Mouse (Mus musculus) forebrain, postnatal 0 days (tissue): ENCODE results near the gene Il18r1. TPM values are rescaled to one million over a fixed set of nuclear protein-coding genes. Genes with fewer than 3 reads are reported as not detected.

ENCODE experiments used
- ATAC-seq: fragments of 200-750 bp; cut with Nextera tagmentation; 2 replicates; pipeline ENCODE4 v1.8.0; 2017; ENCODE audit warnings: mild to moderate bottlenecking, moderate library complexity
- DNase-seq: peaks from one replicate; pipeline ENCODE4 v3.0.0-alpha.2; 2015
- H3K27ac ChIP-seq: fragments of 300-500 bp; sonication (generic); 2 replicates; pipeline ENCODE4 v1.5.1; 2014; ENCODE audit warnings: low read depth, mild to moderate bottlenecking, antibody characterized with exemption, low read length, moderate library complexity, mixed read lengths
- H3K27me3 ChIP-seq: fragments of 300-500 bp; sonication (generic); 2 replicates; pipeline ENCODE4 v1.6.1; 2014; ENCODE audit warnings: mild to moderate bottlenecking, low read length, mixed read lengths; ENCODE audit not compliant: insufficient read depth
- H3K36me3 ChIP-seq: fragments of 300-500 bp; sonication (generic); 2 replicates; pipeline ENCODE4 v1.6.1; 2014; ENCODE audit warnings: mild to moderate bottlenecking, moderate library complexity; ENCODE audit not compliant: insufficient read depth
- H3K4me1 ChIP-seq: fragments of 300-500 bp; sonication (generic); 2 replicates; pipeline ENCODE4 v1.6.1; 2014; ENCODE audit warnings: antibody characterized with exemption; ENCODE audit not compliant: insufficient read depth
- H3K4me2 ChIP-seq: fragments of 300-500 bp; sonication (generic); 2 replicates; pipeline ENCODE4 v1.6.1; 2014; ENCODE audit warnings: low read depth, mild to moderate bottlenecking, moderate library complexity
- H3K4me3 ChIP-seq: fragments of 300-500 bp; sonication (generic); 2 replicates; pipeline ENCODE4 v1.5.1; 2014; ENCODE audit warnings: low read depth, low read length, mixed read lengths
- H3K9ac ChIP-seq: fragments of 300-500 bp; sonication (generic); 2 replicates; pipeline ENCODE4 v1.6.1; 2014; ENCODE audit warnings: mild to moderate bottlenecking
- H3K9me3 ChIP-seq: fragments of 300-500 bp; sonication (generic); 2 replicates; pipeline ENCODE4 v1.6.1; 2016; ENCODE audit warnings: low read length
- CTCF ChIP-seq: sonication (generic); IDR thresholded peaks from 2 replicates; pipeline ENCODE4 v1.5.1; 2016; ENCODE audit warnings: antibody characterized with exemption, control low read depth, low read depth
- WGBS: fragments of 180-500 bp; shearing (Covaris S2); extraction: QIAGEN DNeasy Blood & Tissue Kit; methylation state at CpG from one replicate; pipeline ENCODE4 v1.1.7; 2014; 5-methylcytosine and 5-hydroxymethylcytosine counted together
- polyA plus RNA-seq: library from polyadenylated mRNA; unstranded; fragments of >200 nt; fragmentation: Nextera tagmentation; extraction: Ambion mirVana; gene quantifications from 2 replicates; pipeline ENCODE4 v1.2.1, GENCODE M21; 2015
- total RNA-seq: library from RNA; depleted of rRNA; stranded (reverse); fragments of >200 nt; gene quantifications from 2 replicates; pipeline ENCODE4 v1.2.3, GENCODE M21; 2014

Gene Il18r1
- total and polyA plus RNA-seq, 2 experiments from 2014 or later = not detected

DNA sequence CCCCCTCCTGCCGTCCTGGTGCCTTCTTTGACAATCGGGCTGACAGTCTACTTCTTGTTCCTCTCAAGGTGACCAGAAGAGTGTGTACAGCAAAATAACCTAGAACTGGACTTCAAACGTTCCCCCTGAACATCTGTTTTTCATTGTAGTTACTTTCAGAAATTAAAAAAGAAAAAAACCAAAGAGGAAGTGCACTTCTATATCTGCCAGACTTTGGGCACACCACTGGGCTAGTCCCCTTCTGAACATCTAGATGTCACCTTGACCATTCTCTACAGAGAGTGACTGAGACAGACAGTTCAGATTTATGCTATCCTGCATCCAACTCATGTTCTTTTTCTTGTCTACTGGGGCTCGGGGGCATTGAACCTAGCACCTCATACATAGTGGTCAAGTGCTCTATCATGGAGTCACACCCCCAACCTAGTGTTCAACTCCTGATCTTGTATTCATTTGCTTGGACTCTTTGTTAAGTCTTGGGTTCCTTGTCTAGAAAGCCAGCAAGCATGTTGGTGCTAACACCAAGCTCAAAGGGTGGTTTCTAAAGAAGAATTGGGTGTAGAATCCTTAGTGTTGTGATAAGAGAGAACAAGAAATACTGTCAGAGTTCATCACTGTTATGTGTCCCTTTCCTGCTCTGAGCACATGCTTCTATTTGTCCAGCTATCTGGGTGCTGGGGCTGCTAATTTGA is 35.1 kb upstream of the Il18r1 start:
- 88% methylated on average over 4 of the region's 4 CpGs for WGBS
- Histone ChIP-seq H3K36me3 (no peaks in the 10 kb centered on the region), H3K9me3 (no peaks in the 10 kb centered on the region), H3K4me2 (no peak overlapping the region), H3K4me1 (no peaks in the 10 kb centered on the region), H3K27ac (no peak overlapping the region), H3K27me3 (no peaks in the 10 kb centered on the region), H3K4me3 (no peak overlapping the region), H3K9ac (no peak overlapping the region)
- no peak for TF ChIP-seq CTCF
- no peak for ATAC-seq
- no peak for DNase-seq

DNA sequence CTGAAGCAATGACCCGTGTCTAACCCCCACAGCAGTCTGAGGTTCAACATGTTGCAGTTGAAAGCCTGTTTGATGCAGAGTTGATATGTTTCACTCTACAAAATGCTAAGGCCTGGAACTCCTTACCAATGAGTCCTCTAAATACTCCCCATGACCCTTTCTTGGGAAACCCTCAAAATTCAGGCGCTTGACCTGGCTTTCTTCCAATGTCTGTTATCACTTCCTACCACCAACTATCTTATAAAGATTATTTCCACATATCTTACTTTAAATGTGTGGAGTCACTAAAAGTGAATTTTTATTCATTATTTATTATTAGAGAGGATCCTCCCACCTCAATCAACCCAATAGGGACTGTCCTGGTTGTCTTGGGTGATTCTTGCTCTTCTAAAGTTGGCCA is 33.2 kb upstream of the Il18r1 start:
- ATAC-seq = no peak
- WGBS = 88% methylated on average over 2 of the region's 2 CpGs
- no peak for TF ChIP-seq CTCF

DNA sequence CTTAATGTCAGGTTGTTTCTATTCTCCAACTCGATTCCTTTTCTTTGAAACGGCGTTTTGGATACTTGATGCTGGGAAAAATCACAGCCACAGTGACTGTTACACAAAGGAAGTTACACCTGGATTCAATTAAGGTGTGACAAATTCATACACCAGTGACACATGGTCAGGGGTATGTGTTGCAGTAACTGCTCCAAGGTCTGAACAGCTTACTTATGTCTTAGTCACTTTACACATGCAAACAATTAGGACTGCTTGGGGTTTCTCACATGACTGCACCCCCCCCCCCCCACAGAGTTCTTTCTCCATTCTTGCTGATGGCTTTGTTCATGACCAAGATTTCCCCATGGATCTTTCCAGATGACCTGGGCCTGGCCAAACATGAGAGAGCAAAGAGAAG is 29.4 kb upstream of the Il18r1 start:
- no peaks in the 10 kb centered on the region for H3K36me3 ChIP-seq
- H3K27me3 ChIP-seq = no peaks in the 10 kb centered on the region
- no peak overlapping the region for H3K9ac ChIP-seq
- DNase-seq (no peak), ATAC-seq (no peak)
- no peak overlapping the region for H3K4me3 ChIP-seq
- H3K4me1 ChIP-seq = no peaks in the 10 kb centered on the region
- no peak overlapping the region for H3K4me2 ChIP-seq
- no peak for TF ChIP-seq CTCF
- H3K9me3 ChIP-seq = no peaks in the 10 kb centered on the region
- WGBS = 92% methylated on average over 3 of the region's 3 CpGs
- H3K27ac ChIP-seq = no peak overlapping the region

More for the DNA sequence above, 33.2 kb upstream of the Il18r1 start:
- DNase-seq = no peak
- no peaks in the 10 kb centered on the region for H3K4me1 ChIP-seq
- H3K9me3 ChIP-seq = no peaks in the 10 kb centered on the region
- no peak overlapping the region for H3K9ac ChIP-seq
- H3K4me3 ChIP-seq = no peak overlapping the region
- H3K27ac ChIP-seq = no peak overlapping the region
- no peak overlapping the region for H3K4me2 ChIP-seq
- H3K36me3 ChIP-seq = no peaks in the 10 kb centered on the region
- H3K27me3 ChIP-seq = no peaks in the 10 kb centered on the region

DNA sequence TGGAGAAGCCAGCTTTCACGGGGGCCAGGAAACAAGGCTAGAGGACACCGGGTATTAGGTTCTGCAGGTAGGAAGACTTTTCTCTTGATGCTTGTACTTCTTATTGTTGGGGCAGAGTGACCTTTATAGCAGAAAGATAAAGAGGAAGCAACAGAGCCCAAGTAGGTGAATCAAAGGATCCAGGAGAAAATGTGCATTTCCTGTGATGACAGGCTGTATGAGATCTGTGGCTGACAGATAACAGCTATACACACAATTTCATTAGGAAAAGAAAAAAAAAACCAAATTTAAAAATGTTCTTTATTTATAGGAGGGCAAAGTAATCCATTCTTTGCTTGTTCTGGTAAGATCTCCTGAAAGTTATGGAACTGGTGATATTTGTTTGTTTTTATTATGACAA is 28.0 kb upstream of the Il18r1 start:
- no peaks in the 10 kb centered on the region for H3K27me3 ChIP-seq

DNA sequence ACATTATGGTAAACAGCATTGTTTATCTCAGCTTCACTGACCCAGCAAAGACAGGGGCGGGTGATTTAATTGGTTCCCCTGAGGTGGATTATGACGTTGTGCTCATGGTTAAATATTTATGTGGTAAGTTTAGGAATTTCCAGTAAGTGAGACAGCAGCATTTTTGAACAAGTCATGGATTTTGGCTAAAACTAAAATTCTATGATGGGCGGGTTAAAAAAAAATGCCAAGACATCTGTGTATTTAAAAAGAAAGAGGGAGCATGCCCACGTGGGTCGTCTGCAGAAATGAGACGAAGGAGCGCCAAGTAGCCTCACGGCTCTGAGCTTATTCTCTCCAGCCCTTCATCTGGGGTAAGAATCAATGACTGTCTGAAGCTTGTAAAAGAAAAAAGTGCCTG is 25.8 kb upstream of the Il18r1 start:
- no peaks in the 10 kb centered on the region for H3K27me3 ChIP-seq
- no peak for TF ChIP-seq CTCF
- no peak for ATAC-seq
- H3K36me3 ChIP-seq = no peaks in the 10 kb centered on the region
- no peaks in the 10 kb centered on the region for H3K9me3 ChIP-seq
- H3K27ac ChIP-seq = no peak overlapping the region
- H3K4me3 ChIP-seq = no peak overlapping the region
- 57% methylated on average over 8 of the region's 8 CpGs for WGBS
- H3K4me2 ChIP-seq = no peak overlapping the region
- no peak for DNase-seq
- H3K9ac ChIP-seq = no peak overlapping the region
- H3K4me1 ChIP-seq = no peaks in the 10 kb centered on the region

More for the DNA sequence above, 28.0 kb upstream of the Il18r1 start:
- Histone ChIP-seq H3K4me1 (no peaks in the 10 kb centered on the region), H3K4me3 (no peak overlapping the region), H3K4me2 (no peak overlapping the region), H3K9me3 (no peaks in the 10 kb centered on the region), H3K27ac (no peak overlapping the region), H3K9ac (no peak overlapping the region), H3K36me3 (no peaks in the 10 kb centered on the region)
- 95% methylated on average over 2 of the region's 2 CpGs for WGBS
- DNase-seq (no peak), ATAC-seq (no peak)
- no peak for TF ChIP-seq CTCF

DNA sequence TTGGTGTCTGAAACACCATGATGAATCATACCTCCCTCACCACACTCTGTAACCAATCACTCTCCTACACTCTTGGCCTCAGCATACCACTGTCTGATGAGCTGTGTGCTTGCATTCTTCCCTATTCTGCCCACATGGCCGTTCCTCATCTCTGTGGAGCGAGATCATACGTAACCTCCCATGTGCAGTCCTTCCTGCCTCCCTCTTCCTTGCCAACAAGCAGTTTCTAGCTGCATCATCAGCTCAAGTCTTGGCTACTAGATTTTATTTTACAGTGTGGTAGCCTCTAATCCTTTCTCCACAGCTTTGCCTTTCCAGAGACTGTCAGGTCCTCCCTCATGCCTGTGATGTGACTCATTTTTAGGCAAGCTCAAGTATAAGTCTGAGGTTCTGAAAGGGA is 20.6 kb upstream of the Il18r1 start:
- ATAC-seq = no peak
- TF ChIP-seq CTCF = no peak
- Histone ChIP-seq H3K27ac (no peak overlapping the region), H3K9me3 (no peaks in the 10 kb centered on the region), H3K4me1 (no peaks in the 10 kb centered on the region), H3K27me3 (no peaks in the 10 kb centered on the region), H3K4me2 (no peak overlapping the region), H3K9ac (no peak overlapping the region), H3K36me3 (no peaks in the 10 kb centered on the region), H3K4me3 (no peak overlapping the region)
- DNase-seq = no peak
- 92% methylated on average over 3 of the region's 3 CpGs for WGBS

DNA sequence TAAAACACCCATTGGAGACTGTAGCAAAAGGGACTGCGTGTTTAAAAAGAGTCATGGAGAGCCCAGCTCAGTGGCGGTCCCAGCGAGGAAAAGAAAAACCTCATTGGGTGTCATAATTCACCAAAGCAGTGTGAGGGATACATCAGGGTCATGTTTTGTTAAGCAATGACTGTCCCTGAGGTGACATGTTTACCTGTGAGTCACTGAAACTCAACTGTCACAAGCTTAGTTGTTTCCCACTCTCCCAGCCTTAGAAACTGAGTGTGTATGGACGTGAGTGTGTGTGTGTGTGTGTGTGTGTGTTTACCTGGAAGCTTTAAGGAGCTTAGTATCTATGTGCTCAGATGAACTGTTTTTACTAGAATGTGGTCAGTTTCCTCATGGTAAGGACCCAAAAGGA is 2.0 kb downstream of the Il18r1 start:
- no peak overlapping the region for H3K9ac ChIP-seq
- H3K4me1 ChIP-seq = no peaks in the 10 kb centered on the region
- H3K36me3 ChIP-seq = no peaks in the 10 kb centered on the region
- TF ChIP-seq CTCF = no peak
- H3K4me3 ChIP-seq = no peak overlapping the region
- H3K27ac ChIP-seq = no peak overlapping the region
- no peaks in the 10 kb centered on the region for H3K27me3 ChIP-seq
- H3K9me3 ChIP-seq = no peaks in the 10 kb centered on the region
- H3K4me2 ChIP-seq = no peak overlapping the region
- DNase-seq (no peak), ATAC-seq (no peak)
- WGBS = 89% methylated on average over 4 of the region's 4 CpGs

DNA sequence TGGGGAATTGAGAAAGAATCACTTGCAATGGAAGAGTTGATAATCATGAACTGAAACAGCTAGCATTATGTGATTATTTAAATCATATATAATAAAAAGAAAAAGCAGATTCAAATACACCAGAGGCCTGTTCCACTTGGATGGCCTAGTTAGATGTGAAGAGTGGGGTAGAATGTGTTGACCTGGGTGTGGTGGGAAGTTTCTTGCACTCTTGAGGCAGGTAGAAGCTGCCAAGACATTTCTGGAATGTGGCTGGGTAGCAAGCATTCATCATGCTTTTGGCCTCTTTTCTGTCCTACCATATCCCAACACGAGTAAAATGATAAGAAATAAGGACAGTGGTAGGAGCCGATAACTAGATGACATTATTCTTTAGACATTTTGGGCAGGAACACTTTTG is 3.5 kb downstream of the Il18r1 start:
- 78% methylated on average over 2 of the region's 2 CpGs for WGBS
- no peak for DNase-seq
- H3K4me1 ChIP-seq = no peaks in the 10 kb centered on the region
- H3K9ac ChIP-seq = no peak overlapping the region
- H3K27me3 ChIP-seq = no peaks in the 10 kb centered on the region
- no peaks in the 10 kb centered on the region for H3K9me3 ChIP-seq
- no peak overlapping the region for H3K27ac ChIP-seq
- H3K36me3 ChIP-seq = no peaks in the 10 kb centered on the region
- no peak overlapping the region for H3K4me3 ChIP-seq
- TF ChIP-seq CTCF = no peak
- ATAC-seq = no peak
- no peak overlapping the region for H3K4me2 ChIP-seq
